Mouse (Mus musculus) ovary, postnatal 14 days (tissue): Measurements from ENCODE around the gene Mmp25.

ENCODE experiments used
- DNase-seq: peaks from one replicate; pipeline ENCODE4 v3.0.0; 2022; ENCODE audit warnings: low spot score

The Mmp25 gene

DNA sequence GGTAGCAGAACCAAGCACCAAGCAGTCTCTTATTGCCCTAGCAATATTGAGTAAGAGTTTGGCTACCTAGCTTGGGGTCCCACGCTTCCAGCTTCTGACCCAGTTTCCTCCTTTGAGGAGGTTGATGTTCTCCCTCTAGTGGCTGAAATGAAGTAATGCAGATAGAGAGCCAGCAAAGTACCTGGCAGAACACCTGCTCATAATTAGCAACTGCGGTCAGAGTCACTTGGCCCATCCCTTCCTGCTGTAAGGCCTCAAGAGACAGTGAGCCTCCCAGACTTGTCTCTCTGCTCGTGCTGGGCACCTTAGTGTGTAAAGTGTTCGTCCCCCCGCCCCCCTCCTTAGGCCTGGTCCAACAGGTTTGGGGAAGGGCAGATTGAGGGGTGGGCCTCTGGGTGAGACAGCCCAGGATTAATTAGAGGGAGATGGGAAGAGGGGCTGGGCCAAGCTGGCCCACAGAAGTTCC, 19.5 kb upstream of the Mmp25 start:
- no peak for DNase-seq

DNA sequence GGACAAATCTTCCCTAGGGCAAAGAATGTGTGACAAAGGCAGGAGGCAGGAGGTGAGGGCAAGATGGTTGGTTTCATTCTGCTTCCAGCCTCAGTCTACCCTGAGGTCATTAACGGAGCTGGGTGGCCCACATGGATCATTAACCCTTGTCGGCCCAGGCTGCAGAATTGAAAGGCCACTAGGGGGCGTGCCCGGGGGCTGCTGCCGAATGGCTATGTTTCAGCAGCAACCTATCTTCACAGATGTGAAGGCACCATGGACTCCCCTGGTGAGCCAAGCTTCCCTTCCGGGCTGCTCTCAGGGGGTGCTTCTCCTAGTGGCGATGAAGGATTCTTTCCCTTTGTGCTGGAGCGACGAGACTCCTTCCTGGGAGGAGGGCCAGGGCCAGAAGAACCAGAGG, 16.4 kb upstream of the Mmp25 start:
- no peak for DNase-seq

DNA sequence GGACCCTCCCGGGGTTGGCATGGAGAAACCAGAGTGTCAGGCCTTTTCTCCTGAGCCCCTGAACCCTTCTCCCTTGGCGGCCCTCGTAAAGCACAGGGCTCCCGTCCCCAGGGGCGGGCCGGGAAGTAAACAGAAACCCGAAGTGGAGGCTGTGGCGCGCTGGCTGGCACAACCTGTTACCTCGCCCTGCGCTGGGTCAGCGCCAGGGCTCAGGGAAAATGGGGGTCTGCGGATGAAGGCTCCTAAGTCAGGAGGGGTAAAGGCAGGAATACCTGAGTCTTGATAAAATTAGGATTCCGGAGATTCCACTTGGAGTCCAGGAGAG, 15.8 kb upstream of the Mmp25 start:
- no peak for DNase-seq

GRCm38 (mm10) chr17:23660117-23660875, 15.2 kb upstream of the Mmp25 start, which contains the start of gene Bicdl2:
Gene Bicdl2 (plus strand): TSS chr17:23660506.
- peak; percentile 63 for DNase-seq

DNA sequence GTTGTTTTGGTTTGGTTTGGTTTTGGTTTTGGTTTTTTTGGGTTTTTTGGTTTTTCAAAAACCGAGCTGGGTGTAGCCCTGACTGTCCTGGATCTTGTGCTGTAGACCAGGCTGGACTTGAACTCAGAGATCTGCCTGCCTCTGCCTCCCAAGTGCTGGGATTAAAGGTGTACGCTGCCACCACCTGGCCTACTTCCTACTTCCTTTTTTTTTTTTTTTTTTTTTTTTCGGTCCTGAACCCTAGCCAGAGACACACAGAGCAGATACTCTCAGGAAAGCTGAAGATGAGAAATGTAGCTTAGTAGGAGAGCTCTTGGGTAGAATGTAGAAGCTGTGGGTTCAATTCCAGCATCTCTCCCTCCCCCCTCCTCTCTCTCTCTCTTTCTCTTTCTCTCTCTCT, 13.4 kb upstream of the Mmp25 start:
- DNase-seq, result no peak

DNA sequence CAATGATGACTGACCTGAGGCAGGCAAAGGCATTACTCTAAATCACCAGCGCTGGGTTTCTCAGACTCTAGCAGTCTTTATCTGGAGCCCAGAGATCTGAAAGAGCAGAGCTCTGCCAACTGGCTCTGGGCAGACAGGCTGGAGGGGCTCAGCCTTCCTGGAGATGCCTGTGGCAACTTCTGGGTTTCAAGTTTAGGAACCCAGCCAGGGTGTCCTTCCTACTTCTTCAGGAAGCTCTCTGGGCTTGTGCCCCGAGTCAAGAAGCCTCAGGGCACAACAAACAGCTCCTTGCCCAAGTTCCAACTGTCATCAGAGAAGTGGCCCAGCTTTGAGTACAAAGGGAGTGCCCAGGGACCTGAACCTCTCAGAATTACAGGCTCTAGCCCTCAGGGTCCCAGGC, 9.3 kb upstream of the Mmp25 start:
- no peak for DNase-seq

DNA sequence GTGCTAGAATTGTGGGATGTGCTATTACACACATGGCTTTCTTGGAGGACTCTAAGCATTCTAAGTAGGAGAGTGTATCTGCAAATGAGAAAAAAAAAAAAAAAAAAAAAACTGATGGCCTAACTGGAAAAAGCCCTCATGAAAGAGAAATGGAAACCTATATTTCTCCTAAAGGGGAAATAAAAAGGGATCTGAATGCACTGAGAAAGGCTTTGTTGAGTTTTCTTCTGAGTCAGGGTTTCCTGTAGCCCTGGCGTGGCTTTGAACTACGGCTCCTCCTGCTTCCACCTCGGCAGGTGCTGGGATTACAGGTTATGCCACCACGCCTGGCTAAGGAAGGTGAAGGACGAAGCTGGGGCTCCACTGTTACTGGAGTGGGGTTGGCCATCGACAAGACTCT, 8.9 kb upstream of the Mmp25 start:
- no peak for DNase-seq

- DNase-seq, result no peak
These were observed 8.2 kb upstream of the Mmp25 start for GRCm38 (mm10) chr17:23653324-23653723.

- DNase-seq, result no peak
These were observed 6.3 kb upstream of the Mmp25 start for GRCm38 (mm10) chr17:23651363-23651762.

GRCm38 (mm10) chr17:23645894-23646293, 817 bp upstream of the Mmp25 start:
- no peak for DNase-seq

DNA sequence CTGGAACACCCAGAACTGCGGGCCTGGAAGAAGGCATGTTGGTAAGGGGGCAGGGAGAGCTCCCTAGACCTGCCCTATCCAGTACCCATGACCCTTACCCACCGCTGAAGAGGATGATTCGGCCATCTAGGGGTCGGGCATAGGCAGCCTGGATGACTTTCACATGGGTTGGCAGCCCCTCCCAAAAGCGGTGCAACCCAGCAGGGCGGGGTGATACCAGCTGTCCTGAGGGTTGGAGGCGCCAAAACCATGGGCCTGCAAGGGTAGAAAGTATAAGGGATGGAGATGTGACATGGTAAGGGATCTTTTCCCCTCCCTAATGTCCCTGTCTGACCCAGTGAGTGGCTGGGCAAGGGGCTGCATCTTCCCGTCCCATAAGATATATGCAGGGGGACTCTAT, 13.8 kb downstream of the Mmp25 start:
- no peak for DNase-seq

DNA sequence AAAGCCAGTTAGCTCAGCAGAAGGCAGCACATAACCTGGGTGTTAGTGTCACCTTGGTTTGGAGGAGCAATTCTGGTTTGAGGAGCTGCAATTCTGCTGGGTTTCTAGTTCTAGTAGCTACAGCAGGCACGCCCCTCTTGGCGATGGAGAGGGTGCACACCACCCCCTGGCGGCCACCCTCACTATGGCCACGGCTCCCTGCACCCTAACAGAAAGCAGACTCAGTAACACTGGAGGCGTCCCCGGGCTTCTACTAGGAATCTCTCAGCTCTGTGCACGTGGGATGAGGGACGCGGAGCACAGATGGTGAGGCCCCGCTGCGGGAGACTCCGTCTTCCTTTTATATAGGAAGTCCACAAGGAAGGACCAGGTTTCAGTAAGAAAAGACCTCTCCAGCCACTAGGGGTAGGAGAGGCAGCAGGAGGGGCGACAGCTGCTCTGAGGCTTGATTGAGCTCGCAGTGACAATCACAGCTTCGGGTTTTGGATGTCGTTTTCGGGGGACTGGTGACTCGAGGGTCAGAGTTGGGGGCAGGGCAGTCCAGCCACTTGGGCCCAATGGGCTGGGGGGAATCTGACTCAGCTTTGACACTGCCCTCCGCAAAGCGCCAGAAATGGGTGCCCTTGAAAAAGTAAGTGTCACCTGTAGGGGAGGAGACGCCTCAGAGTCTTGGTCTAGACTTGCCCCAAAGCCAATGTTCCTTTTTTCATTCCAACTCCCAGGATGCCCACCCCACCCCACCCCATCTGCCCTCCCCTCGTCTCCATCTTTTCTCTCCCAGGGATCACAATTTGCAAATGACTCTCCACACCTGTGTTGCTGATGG, 14.7 kb downstream of the Mmp25 start:
- DNase-seq, result peak; percentile 82

DNA sequence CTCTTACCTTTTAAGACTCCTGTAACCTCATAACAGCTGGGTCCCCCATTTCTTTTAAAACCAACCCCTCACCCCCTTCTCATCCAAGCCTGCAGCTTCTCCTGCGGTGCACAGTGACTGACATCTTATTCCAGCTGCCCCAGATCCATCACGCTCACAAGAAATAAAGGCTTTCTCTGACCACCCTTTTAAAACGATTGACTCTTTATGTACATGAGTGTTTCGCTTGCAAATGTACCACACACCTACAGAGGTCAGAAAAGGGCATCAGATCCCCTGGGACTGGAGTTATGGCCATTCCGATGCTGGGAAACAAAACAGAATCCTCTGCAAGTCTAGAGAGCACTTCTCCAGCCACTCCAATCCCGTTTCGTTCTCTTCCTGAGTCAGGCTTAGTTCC, 17.3 kb downstream of the Mmp25 start:
- no peak for DNase-seq

DNA sequence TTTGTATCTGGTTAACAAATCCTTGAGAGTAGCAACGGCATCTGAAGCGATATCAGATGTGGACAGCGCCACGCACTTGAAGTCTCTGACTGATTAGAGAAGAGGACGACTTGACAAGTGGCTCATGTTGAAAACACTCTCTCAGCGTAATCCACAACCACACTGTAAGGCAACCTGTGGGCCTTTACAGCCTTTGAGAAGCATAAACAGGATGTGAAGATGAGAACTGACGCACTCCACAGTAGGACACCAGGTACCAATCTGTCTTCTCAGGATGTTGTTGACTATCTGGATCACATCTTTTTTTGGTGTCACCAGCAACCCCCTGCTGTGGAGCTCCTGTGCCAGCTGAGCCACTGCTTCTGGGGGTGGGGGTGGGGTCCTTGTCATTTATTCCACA, 24.7 kb downstream of the Mmp25 start:
- DNase-seq, result no peak

- no peak for DNase-seq
These were observed 28.0 kb downstream of the Mmp25 start for GRCm38 (mm10) chr17:23617087-23617486.

GRCm38 (mm10) chr17:23610361-23610800, 34.7 kb downstream of the Mmp25 start:
- no peak for DNase-seq

- DNase-seq, result no peak
These were observed 35.5 kb downstream of the Mmp25 start for GRCm38 (mm10) chr17:23609612-23610011.

GRCm38 (mm10) chr17:23605220-23605619, 39.9 kb downstream of the Mmp25 start:
- no peak for DNase-seq

DNA sequence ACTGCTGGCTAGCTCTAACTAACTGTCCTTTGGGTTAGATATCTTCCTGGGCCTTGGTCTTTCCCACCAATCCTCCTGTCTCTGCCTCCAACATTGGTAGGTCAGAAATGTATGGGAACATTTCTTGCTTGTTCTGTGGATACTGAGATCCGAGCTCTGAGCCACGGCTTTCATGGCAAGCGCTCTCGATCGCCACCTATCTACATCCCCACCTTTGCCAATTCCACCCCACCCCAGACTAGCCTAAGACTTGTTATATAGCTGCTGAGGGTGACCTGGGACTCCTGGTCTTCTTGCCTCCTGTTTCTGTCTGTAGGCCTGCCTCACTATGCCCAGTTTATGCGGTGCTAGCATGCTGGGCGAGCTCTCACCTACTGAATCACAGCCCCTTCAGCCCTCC, 40.7 kb downstream of the Mmp25 start:
- DNase-seq, result no peak

DNA sequence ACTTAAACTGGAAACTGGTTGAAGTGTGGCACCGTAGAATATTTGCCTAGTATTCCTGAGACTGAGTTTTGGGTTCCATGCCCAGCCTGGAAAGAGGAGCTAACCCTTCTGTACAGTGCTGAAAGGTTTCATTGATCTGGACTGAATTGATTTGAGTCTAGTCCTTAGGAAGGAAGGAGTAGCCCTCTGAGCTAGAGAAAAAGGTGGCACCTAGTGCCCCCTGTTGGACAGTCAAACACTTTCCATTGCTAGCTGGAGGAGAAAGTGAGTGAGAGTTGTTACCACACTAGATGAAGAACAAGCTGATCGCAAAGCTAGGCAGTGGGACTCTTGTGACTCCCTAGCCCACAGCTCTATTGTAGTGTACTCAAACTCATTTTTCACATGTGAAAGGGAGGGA, 41.5 kb downstream of the Mmp25 start:
- no peak for DNase-seq

DNA sequence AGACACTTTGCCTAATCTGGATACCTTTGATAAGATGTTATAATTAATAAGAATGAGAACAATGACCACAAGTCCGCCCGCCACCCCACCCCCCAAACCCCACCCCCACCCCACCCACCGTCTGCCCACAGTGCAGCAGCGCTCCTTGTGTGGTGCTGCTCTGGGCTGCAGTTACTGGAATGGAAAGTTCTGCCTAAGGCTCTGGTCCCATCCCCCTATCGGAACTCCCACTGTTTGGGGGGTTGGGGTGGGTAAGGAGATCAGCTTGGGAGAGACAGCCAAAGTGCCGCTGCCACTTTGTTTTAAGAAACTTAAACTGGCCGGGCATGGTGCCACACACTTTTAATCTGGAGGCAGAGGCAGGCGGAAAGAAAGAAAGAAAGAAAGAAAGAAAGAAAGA, 42.0 kb downstream of the Mmp25 start:
- DNase-seq, result no peak

GRCm38 (mm10) chr17:23601836-23602585, 43.1 kb downstream of the Mmp25 start:
- DNase-seq, result no peak
